Comparison of ENCODE assay signal across 9 mouse cellular contexts in genomic region chr8:107389557-107389956, GRCm38 (mm10). TPM values are rescaled to one million over a fixed set of nuclear protein-coding genes. Genes with fewer than 3 reads are reported as not detected.
DNase-seq lines count a peak whose midpoint lies in the region; ATAC-seq and TF ChIP-seq lines count a peak whose summit lies in the region.
"Had no signal": no experiment of that assay in that cellular context is flagged by ENCODE, and none has a peak within 500 bp of the region (broad histone marks: within the 10 kb centered on the region; RNA-seq: fewer than 3 reads in every experiment).

No protein-coding gene starts in this region.

- H3K4me1 ChIP-seq in kidney, embryonic 15.5 days, result peaks cover 3% of the 10 kb centered on the region
- no peaks in the 10 kb centered on the region for H3K4me1 ChIP-seq in stomach, postnatal 0 days (replicated peaks; ENCODE audit: control insufficient read depth, insufficient read depth)
- H3K4me1 ChIP-seq: liver, embryonic 15.5 days had no signal

- TF ChIP-seq EP300 in stomach, postnatal 0 days (optimal IDR thresholded peaks at IDR 0.05), result no peak

- WGBS in kidney, embryonic 15.5 days, result 68% methylated on average over 8 of the region's 8 CpGs
- 37% methylated on average over 8 of the region's 8 CpGs for WGBS in stomach, postnatal 0 days

- H3K36me3 ChIP-seq in kidney, embryonic 15.5 days, result no peaks in the 10 kb centered on the region
- H3K36me3 ChIP-seq in stomach, postnatal 0 days (ENCODE audit: control insufficient read depth, insufficient read depth, low read length), result no peaks in the 10 kb centered on the region
- H3K36me3 ChIP-seq: liver, embryonic 15.5 days had no signal

- peak; percentile 81 for DNase-seq in kidney, adult 11 months
- DNase-seq in Muller cell, postnatal 12 days (ENCODE audit: inconsistent ontology term), result peak; percentile 76
- peak; percentile 50 for DNase-seq in cerebellum, adult 11-12 months
- DNase-seq in kidney, postnatal 25 days, result peak; percentile 86 to 88
- DNase-seq in stomach, postnatal 0 days (ENCODE audit: low spot score), result peak; percentile 48
- DNase-seq in spleen, postnatal 36 days (ENCODE audit: low spot score in 2 of 2), result no peak
- no peak for DNase-seq in urinary bladder, postnatal 25 days (ENCODE audit: low spot score)

- no peak overlapping the region for H3K9ac ChIP-seq in kidney, embryonic 15.5 days
- H3K9ac ChIP-seq in stomach, postnatal 0 days (ENCODE audit: low read length), result no peak overlapping the region
- H3K9ac ChIP-seq: liver, embryonic 15.5 days had no signal

- no peak overlapping the region for H3K4me3 ChIP-seq in kidney, embryonic 15.5 days (replicated peaks)
- no peak overlapping the region for H3K4me3 ChIP-seq in stomach, postnatal 0 days (ENCODE audit: low read depth, low read length)
- H3K4me3 ChIP-seq: liver, embryonic 15.5 days had no signal

- no peak for ATAC-seq in kidney, embryonic 15.5 days (replicated peaks; ENCODE audit: low FRiP score)
- no peak for ATAC-seq in stomach, postnatal 0 days (ENCODE audit: low FRiP score, low TSS enrichment)

- no peaks in the 10 kb centered on the region for H3K27me3 ChIP-seq in kidney, embryonic 15.5 days
- H3K27me3 ChIP-seq in stomach, postnatal 0 days (ENCODE audit: control insufficient read depth, insufficient read depth, low read length), result no peaks in the 10 kb centered on the region
- H3K27me3 ChIP-seq: liver, embryonic 15.5 days had no signal

- no peaks in the 10 kb centered on the region for H3K9me3 ChIP-seq in kidney, embryonic 15.5 days (replicated peaks)
- no peaks in the 10 kb centered on the region for H3K9me3 ChIP-seq in stomach, postnatal 0 days (ENCODE audit: control insufficient read depth, low read length)
- H3K9me3 ChIP-seq: liver, embryonic 15.5 days had no signal

- no peak for TF ChIP-seq CTCF in stomach, postnatal 0 days (IDR thresholded peaks at IDR 0.05; ENCODE audit: low read depth)

- no peak overlapping the region for H3K27ac ChIP-seq in kidney, embryonic 15.5 days
- no peak overlapping the region for H3K27ac ChIP-seq in stomach, postnatal 0 days (replicated peaks)
- H3K27ac ChIP-seq: liver, embryonic 15.5 days had no signal

- H3K4me2 ChIP-seq in kidney, embryonic 15.5 days, result no peak overlapping the region
- no peak overlapping the region for H3K4me2 ChIP-seq in stomach, postnatal 0 days (replicated peaks; ENCODE audit: low read depth)
- H3K4me2 ChIP-seq: liver, embryonic 15.5 days had no signal

RNA-seq across cellular contexts. Expression of gene Nqo1, which starts 13.4 kb away (rescaled TPM):
- 10.7 and 11.5 TPM in 2 replicates for polyA plus RNA-seq in kidney, embryonic 15.5 days (2015; fragmentation: Nextera tagmentation; extraction: Ambion mirVana)
- 777 and 946 TPM in 2 replicates for polyA plus RNA-seq in stomach, postnatal 0 days (2015; fragmentation: Nextera tagmentation; extraction: Ambion mirVana)

RNA-seq across cellular contexts. Expression of gene Nob1, which starts 35.3 kb away (rescaled TPM):
- 86.1 and 89.0 TPM in 2 replicates for polyA plus RNA-seq in kidney, embryonic 15.5 days (2015; fragmentation: Nextera tagmentation; extraction: Ambion mirVana)
- polyA plus RNA-seq in stomach, postnatal 0 days (2015; fragmentation: Nextera tagmentation; extraction: Ambion mirVana), result 44.5 and 48.8 TPM in 2 replicates

RNA-seq across cellular contexts. Expression of gene Wwp2, which starts 46.6 kb away (rescaled TPM):
- 42.0 and 50.4 TPM in 2 replicates for polyA plus RNA-seq in kidney, embryonic 15.5 days (2015; fragmentation: Nextera tagmentation; extraction: Ambion mirVana)
- 25.2 and 26.4 TPM in 2 replicates for polyA plus RNA-seq in stomach, postnatal 0 days (2015; fragmentation: Nextera tagmentation; extraction: Ambion mirVana)

Comparison
In these comparisons a context has a peak if more than half of its experiments do, and no peak if none do; other contexts are left out.
1. DNase-seq: peak in kidney, adult 11 months (single experiment), Muller cell, postnatal 12 days (single experiment), cerebellum, adult 11-12 months (single experiment), kidney, postnatal 25 days (2 of 2) and stomach, postnatal 0 days (single experiment); none in spleen, postnatal 36 days (0 of 2) and urinary bladder, postnatal 25 days (single experiment).
2. RNA of gene Nqo1, which starts 13.4 kb away (polyA plus RNA-seq): 777 to 946 TPM in stomach, postnatal 0 days; 10.7 to 11.5 TPM in kidney, embryonic 15.5 days; every median in the first group is over 10 times any median in the second.